Mouse (Mus musculus) testis, adult 2 months (tissue): Measurements from ENCODE around the gene Hal.

Source experiments
- CTCF ChIP-seq: fragments of 200-500 bp; IDR thresholded peaks from 2 replicates; pipeline ENCODE4 v1.5.1; 2012; ENCODE audit warnings: low read depth, mild to moderate bottlenecking, inconsistent platforms, low read length, moderate library complexity; ENCODE audit not compliant: control insufficient read depth, insufficient read depth, insufficient replicate concordance
- POLR2A ChIP-seq: fragments of 200-500 bp; IDR thresholded peaks from 2 replicates; pipeline ENCODE4 v1.6.1; 2012; ENCODE audit warnings: low read depth, mild to moderate bottlenecking, inconsistent platforms, low read length, moderate library complexity; ENCODE audit not compliant: control insufficient read depth

- no peak for TF ChIP-seq POLR2A
- TF ChIP-seq CTCF = no peak
These were observed 71.2 kb downstream of the Hal start for GRCm38 (mm10) chr10:93559786-93560185.
